Mouse (Mus musculus): Measurements from ENCODE around the gene Paics. TPM values are rescaled to one million over a fixed set of nuclear protein-coding genes. Genes with fewer than 3 reads are reported as not detected.
A peak's percentile ranks its signal among the peaks of the same experiment; 100 is the strongest.
"Not testable (repeated sequence)": the region's sequence is repeated elsewhere in the genome, so short reads cannot be mapped to it uniquely, and the experiment has no call there.

The Paics gene
- polyA plus RNA-seq, 1 experiment from 2014 or later = 427 TPM

DNA sequence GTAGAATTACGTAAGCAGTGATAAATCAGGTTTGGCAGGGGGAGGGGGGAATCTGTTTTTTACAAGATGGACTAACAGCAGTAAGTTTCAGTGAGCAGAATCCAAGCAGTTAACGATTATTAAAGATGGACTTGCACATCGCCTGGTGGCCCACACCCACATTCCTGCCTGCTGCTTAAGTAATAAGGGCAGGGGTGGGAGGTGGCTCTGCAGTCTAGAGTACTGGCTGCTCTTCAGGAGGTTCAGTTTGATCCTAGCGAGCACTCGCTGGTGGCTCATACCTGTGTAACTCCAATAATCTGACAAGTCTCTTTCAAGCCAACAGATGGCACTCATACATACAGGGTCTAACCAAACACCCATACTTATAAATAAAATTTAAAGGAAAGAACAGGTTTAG, 8.5 kb downstream of the Paics start:
- H3K36me3 ChIP-seq (ENCODE audit: control insufficient read depth, insufficient read depth, low read length) = peaks cover 37% of the 10 kb centered on the region

DNA sequence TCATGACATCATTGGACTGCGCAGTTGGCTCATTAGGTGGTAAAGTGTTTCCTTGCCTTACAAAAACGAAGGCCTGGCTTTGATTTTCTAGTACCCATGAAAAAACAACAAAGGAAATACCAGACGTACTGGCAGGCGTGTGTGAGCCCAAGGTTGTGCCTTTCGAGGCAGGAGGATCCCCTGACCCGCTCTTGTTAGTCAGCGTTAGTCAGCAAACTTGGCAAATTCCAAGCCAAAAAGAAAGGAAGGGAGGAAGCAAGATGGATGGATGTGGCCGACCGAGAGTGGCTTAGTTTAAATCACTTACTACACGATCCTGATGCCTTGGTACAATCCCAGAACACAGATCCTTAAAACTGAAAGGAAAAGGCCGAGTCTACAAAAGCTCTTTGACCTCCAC, 11.4 kb downstream of the Paics start:
- H3K4me2 ChIP-seq = no peak overlapping the region
- DNase-seq (ENCODE audit: low spot score, missing footprints) = no peak
- no peaks in the 10 kb centered on the region for H3K27me3 ChIP-seq (ENCODE audit: control insufficient read depth, insufficient read depth, low read length)
- no peak overlapping the region for H3K4me3 ChIP-seq (ENCODE audit: low read depth, low read length)
- no peaks in the 10 kb centered on the region for H3K4me1 ChIP-seq (ENCODE audit: control insufficient read depth, insufficient read depth, low read length)
- no peak overlapping the region for H3K27ac ChIP-seq (ENCODE audit: low read depth, low read length)
- H3K9ac ChIP-seq (ENCODE audit: low read length) = no peak overlapping the region
- no peaks in the 10 kb centered on the region for H3K9me3 ChIP-seq (ENCODE audit: control insufficient read depth, low read length)
- WGBS = 89% methylated on average over 11 of the region's 11 CpGs
- no peak for ATAC-seq (ENCODE audit: low FRiP score)
- peaks cover 30% of the 10 kb centered on the region for H3K36me3 ChIP-seq (ENCODE audit: control insufficient read depth, insufficient read depth, low read length)

More for the DNA sequence above, 8.5 kb downstream of the Paics start:
- ATAC-seq (ENCODE audit: low FRiP score) (no peak), DNase-seq (ENCODE audit: low spot score, missing footprints) (no peak)
- Histone ChIP-seq H3K9ac (ENCODE audit: low read length) (no peak overlapping the region), H3K4me2 (no peak overlapping the region), H3K4me3 (ENCODE audit: low read depth, low read length) (no peak overlapping the region), H3K27me3 (ENCODE audit: control insufficient read depth, insufficient read depth, low read length) (no peaks in the 10 kb centered on the region), H3K9me3 (ENCODE audit: control insufficient read depth, low read length) (no peaks in the 10 kb centered on the region), H3K27ac (ENCODE audit: low read depth, low read length) (no peak overlapping the region), H3K4me1 (ENCODE audit: control insufficient read depth, insufficient read depth, low read length) (no peaks in the 10 kb centered on the region)
- WGBS = 92% methylated on average over 5 of the region's 5 CpGs

DNA sequence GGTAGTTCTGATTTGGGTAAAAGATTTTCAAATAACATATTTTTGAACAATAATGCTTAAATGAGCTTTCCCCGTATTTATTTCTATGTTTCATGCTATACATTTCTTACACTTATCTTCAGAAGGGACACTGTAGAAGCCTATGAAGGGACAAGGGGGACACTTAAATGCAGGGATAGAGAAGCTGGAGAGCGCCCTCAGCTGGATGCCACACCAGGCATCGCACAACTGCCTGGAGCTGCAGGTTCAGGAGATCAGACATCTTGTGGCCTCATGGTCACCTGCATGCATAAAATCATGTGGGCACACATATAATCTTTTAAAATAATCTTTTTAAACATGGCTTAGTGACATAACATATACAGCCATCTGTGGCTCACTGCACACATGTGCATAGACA, 13.5 kb downstream of the Paics start:
- Histone ChIP-seq H3K4me1 (ENCODE audit: control insufficient read depth, insufficient read depth, low read length) (no peaks in the 10 kb centered on the region), H3K9me3 (ENCODE audit: control insufficient read depth, low read length) (no peaks in the 10 kb centered on the region), H3K27me3 (ENCODE audit: control insufficient read depth, insufficient read depth, low read length) (no peaks in the 10 kb centered on the region), H3K36me3 (ENCODE audit: control insufficient read depth, insufficient read depth, low read length) (peaks cover 31% of the 10 kb centered on the region), H3K4me2 (no peak overlapping the region), H3K27ac (ENCODE audit: low read depth, low read length) (no peak overlapping the region), H3K9ac (ENCODE audit: low read length) (no peak overlapping the region), H3K4me3 (ENCODE audit: low read depth, low read length) (no peak overlapping the region)
- ATAC-seq (ENCODE audit: low FRiP score) (no peak), DNase-seq (ENCODE audit: low spot score, missing footprints) (no peak)
- WGBS = 84% methylated on average over 3 of the region's 3 CpGs

DNA sequence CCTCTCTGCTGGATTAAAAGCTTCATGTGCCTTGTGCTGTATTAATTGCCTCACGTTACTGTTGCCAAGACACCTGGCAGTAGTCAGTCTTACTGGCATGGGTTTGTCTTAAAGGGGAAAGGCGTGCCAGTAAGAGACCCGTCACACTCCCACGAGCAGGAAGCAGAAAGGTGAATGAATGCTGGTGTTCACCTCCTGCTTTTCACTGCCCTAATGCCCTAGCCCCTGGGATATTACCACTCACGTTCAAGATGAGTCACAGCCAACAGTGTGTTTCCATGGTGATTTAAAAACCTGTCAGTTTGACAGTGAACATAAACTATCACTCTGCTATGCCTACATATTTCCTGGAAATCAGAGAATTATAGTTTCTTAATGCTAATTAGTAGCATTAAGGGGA, 18.1 kb downstream of the Paics start:
- no peak overlapping the region for H3K4me3 ChIP-seq (ENCODE audit: low read depth, low read length)
- ATAC-seq (ENCODE audit: low FRiP score) = no peak
- H3K9ac ChIP-seq (ENCODE audit: low read length) = no peak overlapping the region
- 85% methylated on average over 5 of the region's 5 CpGs for WGBS
- H3K4me2 ChIP-seq = no peak overlapping the region
- H3K27ac ChIP-seq (ENCODE audit: low read depth, low read length) = no peak overlapping the region
- no peaks in the 10 kb centered on the region for H3K27me3 ChIP-seq (ENCODE audit: control insufficient read depth, insufficient read depth, low read length)
- H3K4me1 ChIP-seq (ENCODE audit: control insufficient read depth, insufficient read depth, low read length) = peaks cover 7% of the 10 kb centered on the region
- no peaks in the 10 kb centered on the region for H3K9me3 ChIP-seq (ENCODE audit: control insufficient read depth, low read length)
- no peak for DNase-seq (ENCODE audit: low spot score, missing footprints)
- H3K36me3 ChIP-seq (ENCODE audit: control insufficient read depth, insufficient read depth, low read length) = peaks cover 13% of the 10 kb centered on the region

DNA sequence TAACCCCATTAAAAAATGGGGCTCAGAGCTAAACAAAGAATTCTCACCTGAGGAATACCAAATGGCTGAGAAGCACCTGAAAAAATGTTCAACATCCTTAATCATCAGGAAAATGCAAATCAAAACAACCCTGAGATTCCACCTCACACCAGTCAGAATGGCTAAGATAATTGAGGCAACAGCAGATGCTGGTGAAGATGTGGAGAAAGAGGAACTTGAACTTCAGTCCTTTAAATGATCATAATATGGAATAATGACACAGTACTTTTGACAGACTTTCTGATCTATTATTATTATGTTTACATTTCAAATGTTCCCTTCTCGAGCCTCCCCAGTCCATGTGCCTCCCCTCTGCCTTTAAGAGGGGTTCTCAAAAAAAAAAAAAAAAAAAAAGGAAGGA, 20.0 kb downstream of the Paics start:
- not testable (repeated sequence) for H3K9ac ChIP-seq (ENCODE audit: low read length); H3K4me2 ChIP-seq; H3K36me3 ChIP-seq (ENCODE audit: control insufficient read depth, insufficient read depth, low read length); ATAC-seq (ENCODE audit: low FRiP score); H3K9me3 ChIP-seq (ENCODE audit: control insufficient read depth, low read length); H3K4me3 ChIP-seq (ENCODE audit: low read depth, low read length); DNase-seq (ENCODE audit: low spot score, missing footprints); H3K27me3 ChIP-seq (ENCODE audit: control insufficient read depth, insufficient read depth, low read length); H3K27ac ChIP-seq (ENCODE audit: low read depth, low read length)
- WGBS = 93% methylated on average over 1 of the region's 1 CpGs
- peaks cover 11% of the 10 kb centered on the region for H3K4me1 ChIP-seq (ENCODE audit: control insufficient read depth, insufficient read depth, low read length)

DNA sequence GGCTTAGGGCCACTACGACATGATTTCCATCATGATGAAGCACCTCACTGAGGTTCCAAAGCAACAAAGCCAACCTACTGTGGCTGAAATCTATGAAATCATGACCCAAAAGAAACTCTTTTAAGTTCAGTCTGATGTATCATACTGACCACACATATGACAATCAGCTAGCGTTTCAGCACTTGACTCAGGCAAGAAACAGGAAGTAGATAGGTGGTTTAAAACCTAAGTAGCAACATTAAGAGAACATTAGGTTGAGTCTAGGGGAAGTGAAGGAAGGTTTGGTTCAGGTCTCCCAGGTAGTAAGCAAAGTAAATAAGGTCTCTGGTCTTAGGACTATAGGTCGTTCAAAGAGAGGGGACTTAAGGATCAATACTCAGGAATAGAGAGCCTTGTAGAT, 22.4 kb downstream of the Paics start:
- ATAC-seq (ENCODE audit: low FRiP score) = no peak

DNA sequence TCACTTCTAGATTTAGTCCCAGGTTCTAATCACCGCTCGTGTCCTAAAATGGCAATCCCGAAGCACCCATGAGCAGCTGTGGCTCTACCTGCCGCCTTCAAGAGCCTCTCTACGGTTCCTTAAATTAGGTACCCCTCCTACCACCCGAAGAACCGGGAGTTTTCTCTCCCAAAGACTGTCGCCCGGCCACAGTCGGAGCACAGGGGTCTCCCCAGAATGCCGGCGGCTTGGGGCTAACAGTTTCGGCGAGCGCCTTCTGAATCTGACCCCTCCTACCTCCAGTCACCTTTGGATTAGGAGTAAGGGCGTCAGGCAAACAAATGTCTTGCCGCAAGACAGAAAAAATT, 23.1 kb downstream of the Paics start:
- Histone ChIP-seq H3K4me2 (peak overlapping the region; percentile 88), H3K27ac (ENCODE audit: low read depth, low read length) (no peak overlapping the region), H3K4me1 (ENCODE audit: control insufficient read depth, insufficient read depth, low read length) (peaks cover 11% of the 10 kb centered on the region), H3K36me3 (ENCODE audit: control insufficient read depth, insufficient read depth, low read length) (peaks cover 3% of the 10 kb centered on the region; the same call in 1 of the 2 replicates), H3K4me3 (ENCODE audit: low read depth, low read length) (peak overlapping the region; percentile 58), H3K9ac (ENCODE audit: low read length) (peak overlapping the region; percentile 67), H3K27me3 (ENCODE audit: control insufficient read depth, insufficient read depth, low read length) (no peaks in the 10 kb centered on the region), H3K9me3 (ENCODE audit: control insufficient read depth, low read length) (no peaks in the 10 kb centered on the region)
- ATAC-seq (ENCODE audit: low FRiP score) (peak; percentile 57; the same call in 1 of the 2 replicates), DNase-seq (ENCODE audit: low spot score, missing footprints) (no peak)
- WGBS = 4% methylated on average over 17 of the region's 17 CpGs

More for the DNA sequence above, 22.4 kb downstream of the Paics start:
- WGBS = 72% methylated on average over 3 of the region's 3 CpGs
- Histone ChIP-seq H3K9ac (ENCODE audit: low read length) (peak overlapping the region; percentile 67), H3K27me3 (ENCODE audit: control insufficient read depth, insufficient read depth, low read length) (no peaks in the 10 kb centered on the region), H3K9me3 (ENCODE audit: control insufficient read depth, low read length) (no peaks in the 10 kb centered on the region), H3K36me3 (ENCODE audit: control insufficient read depth, insufficient read depth, low read length) (peaks cover 7% of the 10 kb centered on the region; the same call in 1 of the 2 replicates), H3K27ac (ENCODE audit: low read depth, low read length) (no peak overlapping the region), H3K4me3 (ENCODE audit: low read depth, low read length) (peak overlapping the region; percentile 58), H3K4me1 (ENCODE audit: control insufficient read depth, insufficient read depth, low read length) (peaks cover 11% of the 10 kb centered on the region), H3K4me2 (peak overlapping the region; percentile 88)
- DNase-seq (ENCODE audit: low spot score, missing footprints) = no peak

DNA sequence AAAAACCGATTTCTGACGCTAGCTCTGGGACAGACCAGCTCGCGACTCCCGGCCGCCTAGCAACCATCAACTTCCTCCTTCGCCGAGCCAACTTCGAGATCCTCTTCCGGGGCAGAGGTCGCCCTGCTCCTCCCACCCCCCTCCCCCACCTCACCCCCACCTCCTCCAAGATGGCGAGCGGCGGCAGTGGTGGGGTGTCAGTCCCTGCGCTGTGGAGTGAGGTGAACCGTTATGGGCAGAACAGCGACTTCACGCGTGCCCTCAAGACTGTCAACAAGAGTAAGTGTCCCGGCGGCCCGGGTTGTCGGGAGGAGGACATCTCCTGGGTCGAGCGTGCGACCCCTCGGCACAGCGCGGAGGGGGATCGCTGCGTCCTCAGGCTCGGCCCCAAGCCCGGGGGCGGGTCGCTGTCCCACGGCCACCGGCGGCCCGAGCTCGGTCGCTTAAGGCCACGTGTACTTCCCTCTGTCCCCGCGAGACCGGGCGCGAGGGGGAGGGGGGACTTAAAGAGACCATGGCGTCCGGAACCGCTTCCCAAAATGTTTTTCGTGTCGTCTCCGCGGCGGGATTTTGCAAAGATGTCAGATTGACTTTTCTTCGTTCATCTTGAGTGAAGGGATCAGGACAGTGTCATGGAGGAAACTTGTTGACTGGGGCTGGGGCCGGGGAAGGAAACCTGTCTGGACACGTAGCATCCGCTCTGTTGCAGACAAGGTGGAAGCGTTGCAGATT, 23.6 kb downstream of the Paics start, which contains the start of gene Srp72:
Srp72 (plus strand) TSS at position 130 of the 732 bp plus-strand sequence.
- peak; percentile 97 for ATAC-seq (ENCODE audit: low FRiP score)

DNA sequence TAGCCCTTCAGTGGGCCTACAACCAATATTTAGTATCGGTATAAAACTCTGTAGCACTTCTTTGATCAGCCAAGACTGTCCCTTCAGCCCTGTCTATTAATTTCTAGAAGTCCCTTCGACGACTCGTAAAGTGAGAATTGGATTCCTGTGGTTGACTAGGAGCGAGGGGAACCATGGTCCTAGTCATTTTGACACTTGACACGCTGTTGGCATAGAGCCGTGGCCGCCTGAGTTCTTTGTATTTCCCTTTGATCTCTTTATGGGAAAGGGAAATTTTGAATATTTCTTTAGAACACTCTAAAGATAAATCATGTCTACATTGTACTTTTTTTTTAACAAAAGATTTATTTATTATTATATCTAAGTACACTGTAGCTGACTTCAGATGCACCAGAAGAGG, 24.6 kb downstream of the Paics start:
- ATAC-seq (ENCODE audit: low FRiP score) (no peak), DNase-seq (ENCODE audit: low spot score, missing footprints) (no peak)
- Histone ChIP-seq H3K27ac (ENCODE audit: low read depth, low read length) (no peak overlapping the region), H3K36me3 (ENCODE audit: control insufficient read depth, insufficient read depth, low read length) (peaks cover 13% of the 10 kb centered on the region; the same call in 1 of the 2 replicates), H3K4me2 (peak overlapping the region; percentile 88), H3K9me3 (ENCODE audit: control insufficient read depth, low read length) (no peaks in the 10 kb centered on the region), H3K27me3 (ENCODE audit: control insufficient read depth, insufficient read depth, low read length) (no peaks in the 10 kb centered on the region), H3K9ac (ENCODE audit: low read length) (no peak overlapping the region), H3K4me1 (ENCODE audit: control insufficient read depth, insufficient read depth, low read length) (peaks cover 11% of the 10 kb centered on the region), H3K4me3 (ENCODE audit: low read depth, low read length) (peak overlapping the region; percentile 58)
- WGBS = 89% methylated on average over 8 of the region's 8 CpGs

More for the DNA sequence above, 23.6 kb downstream of the Paics start, which contains the start of gene Srp72:
- Histone ChIP-seq H3K27me3 (ENCODE audit: control insufficient read depth, insufficient read depth, low read length) (no peaks in the 10 kb centered on the region), H3K36me3 (ENCODE audit: control insufficient read depth, insufficient read depth, low read length) (peaks cover 7% of the 10 kb centered on the region; the same call in 1 of the 2 replicates), H3K4me3 (ENCODE audit: low read depth, low read length) (peak within 1 kb of the TSS; percentile 58), H3K4me1 (ENCODE audit: control insufficient read depth, insufficient read depth, low read length) (peaks cover 11% of the 10 kb centered on the region), H3K9ac (ENCODE audit: low read length) (peak within 1 kb of the TSS; percentile 67), H3K4me2 (peak within 1 kb of the TSS; percentile 88), H3K9me3 (ENCODE audit: control insufficient read depth, low read length) (no peaks in the 10 kb centered on the region), H3K27ac (ENCODE audit: low read depth, low read length) (peak within 1 kb of the TSS; percentile 33)
- WGBS = under 1% methylated on average over 57 of the region's 60 CpGs
- peak; percentile 98 for DNase-seq (ENCODE audit: low spot score, missing footprints)
